Mouse (Mus musculus): ENCODE results near the gene Nop10. TPM values are rescaled to one million over a fixed set of nuclear protein-coding genes. Genes with fewer than 3 reads are reported as not detected.

The Nop10 gene
- polyA plus RNA-seq, 1 experiment from 2014 or later, result 160 TPM

GRCm38 (mm10) chr2:112259241-112259962 lies 2.3 kb upstream of the Nop10 start, which contains the start of gene Nutm1:
Gene Nutm1 (minus strand): TSS chr2:112259291.
- H3K27me3 ChIP-seq (ENCODE audit: control insufficient read depth, insufficient read depth, low read length), result no peaks in the 10 kb centered on the region
- ATAC-seq (ENCODE audit: low FRiP score), result no peak
- 70% methylated on average over 10 of the region's 10 CpGs for WGBS

GRCm38 (mm10) chr2:112262779-112263295 lies 1.1 kb downstream of the Nop10 start:
- ATAC-seq (ENCODE audit: low FRiP score), result no peak
- Histone ChIP-seq H3K4me2 (peak overlapping the region; percentile 57), H3K36me3 (ENCODE audit: control insufficient read depth, insufficient read depth, low read length) (no peaks in the 10 kb centered on the region), H3K4me3 (ENCODE audit: low read depth, low read length) (peak overlapping the region; percentile 59), H3K9ac (ENCODE audit: low read length) (peak overlapping the region; percentile 71; the same call in 1 of the 2 replicates), H3K9me3 (ENCODE audit: control insufficient read depth, low read length) (no peaks in the 10 kb centered on the region), H3K27me3 (ENCODE audit: control insufficient read depth, insufficient read depth, low read length) (no peaks in the 10 kb centered on the region), H3K4me1 (ENCODE audit: control insufficient read depth, insufficient read depth, low read length) (peaks cover 16% of the 10 kb centered on the region), H3K27ac (ENCODE audit: low read depth, low read length) (no peak overlapping the region)
- WGBS, result 39% methylated on average over 4 of the region's 4 CpGs
- DNase-seq (ENCODE audit: low spot score, missing footprints), result no peak

More at GRCm38 (mm10) chr2:112259241-112259962, 2.3 kb upstream of the Nop10 start, which contains the start of gene Nutm1:
- H3K36me3 ChIP-seq (ENCODE audit: control insufficient read depth, insufficient read depth, low read length), result no peaks in the 10 kb centered on the region
- H3K27ac ChIP-seq (ENCODE audit: low read depth, low read length), result no peak within 1 kb of the TSS
- peaks cover 6% of the 10 kb centered on the region for H3K4me1 ChIP-seq (ENCODE audit: control insufficient read depth, insufficient read depth, low read length)
- no peak within 1 kb of the TSS for H3K9ac ChIP-seq (ENCODE audit: low read length)
- H3K4me3 ChIP-seq (ENCODE audit: low read depth, low read length), result no peak within 1 kb of the TSS
- no peaks in the 10 kb centered on the region for H3K9me3 ChIP-seq (ENCODE audit: control insufficient read depth, low read length)
- no peak for DNase-seq (ENCODE audit: low spot score, missing footprints)
- H3K4me2 ChIP-seq, result no peak within 1 kb of the TSS

- ATAC-seq (ENCODE audit: low FRiP score) (no peak), DNase-seq (ENCODE audit: low spot score, missing footprints) (no peak)
- peaks cover 16% of the 10 kb centered on the region for H3K4me1 ChIP-seq (ENCODE audit: control insufficient read depth, insufficient read depth, low read length)
- H3K4me3 ChIP-seq (ENCODE audit: low read depth, low read length), result no peak overlapping the region
- no peaks in the 10 kb centered on the region for H3K9me3 ChIP-seq (ENCODE audit: control insufficient read depth, low read length)
- no peak overlapping the region for H3K4me2 ChIP-seq
- H3K27ac ChIP-seq (ENCODE audit: low read depth, low read length), result no peak overlapping the region
- no peak overlapping the region for H3K9ac ChIP-seq (ENCODE audit: low read length)
- no peaks in the 10 kb centered on the region for H3K27me3 ChIP-seq (ENCODE audit: control insufficient read depth, insufficient read depth, low read length)
- WGBS, result 86% methylated on average over 4 of the region's 4 CpGs
- H3K36me3 ChIP-seq (ENCODE audit: control insufficient read depth, insufficient read depth, low read length), result no peaks in the 10 kb centered on the region
Observed at GRCm38 (mm10) chr2:112264364-112264763, 2.6 kb downstream of the Nop10 start.

- DNase-seq (ENCODE audit: low spot score, missing footprints) (peak; percentile 98), ATAC-seq (ENCODE audit: low FRiP score) (peak; percentile 96)
- Histone ChIP-seq H3K9ac (ENCODE audit: low read length) (peak within 1 kb of the TSS; percentile 77), H3K4me1 (ENCODE audit: control insufficient read depth, insufficient read depth, low read length) (peaks cover 16% of the 10 kb centered on the region), H3K4me2 (peak within 1 kb of the TSS; percentile 67), H3K9me3 (ENCODE audit: control insufficient read depth, low read length) (no peaks in the 10 kb centered on the region), H3K36me3 (ENCODE audit: control insufficient read depth, insufficient read depth, low read length) (no peaks in the 10 kb centered on the region), H3K27me3 (ENCODE audit: control insufficient read depth, insufficient read depth, low read length) (no peaks in the 10 kb centered on the region), H3K27ac (ENCODE audit: low read depth, low read length) (peak within 1 kb of the TSS; percentile 89), H3K4me3 (ENCODE audit: low read depth, low read length) (peak within 1 kb of the TSS; percentile 77)
- under 1% methylated on average over 76 of the region's 85 CpGs for WGBS
Observed at GRCm38 (mm10) chr2:112265448-112266241, 3.9 kb downstream of the Nop10 start, which contains the start of gene Slc12a6. Gene Slc12a6 (plus strand): TSS chr2:112265825.

- Histone ChIP-seq H3K4me3 (ENCODE audit: low read depth, low read length) (peak within 1 kb of the TSS; percentile 77), H3K27ac (ENCODE audit: low read depth, low read length) (peak within 1 kb of the TSS; percentile 89), H3K9ac (ENCODE audit: low read length) (peak within 1 kb of the TSS; percentile 77), H3K36me3 (ENCODE audit: control insufficient read depth, insufficient read depth, low read length) (no peaks in the 10 kb centered on the region), H3K9me3 (ENCODE audit: control insufficient read depth, low read length) (no peaks in the 10 kb centered on the region), H3K4me2 (peak within 1 kb of the TSS; percentile 67), H3K27me3 (ENCODE audit: control insufficient read depth, insufficient read depth, low read length) (no peaks in the 10 kb centered on the region), H3K4me1 (ENCODE audit: control insufficient read depth, insufficient read depth, low read length) (peaks cover 16% of the 10 kb centered on the region)
- WGBS, result 2% methylated on average over 11 of the region's 11 CpGs
- ATAC-seq (ENCODE audit: low FRiP score), result peak; percentile 36
- DNase-seq (ENCODE audit: low spot score, missing footprints), result no peak
Observed at GRCm38 (mm10) chr2:112266242-112266592, 4.5 kb downstream of the Nop10 start, which contains the start of gene Gm21985. Gene Gm21985 (plus strand): TSS chr2:112266314.

- peak overlapping the region; percentile 6; the same call in 1 of the 2 replicates for H3K9ac ChIP-seq (ENCODE audit: low read length)
- H3K4me3 ChIP-seq (ENCODE audit: low read depth, low read length), result peak overlapping the region; percentile 77
- ATAC-seq (ENCODE audit: low FRiP score) (no peak), DNase-seq (ENCODE audit: low spot score, missing footprints) (no peak)
- H3K4me1 ChIP-seq (ENCODE audit: control insufficient read depth, insufficient read depth, low read length), result peaks cover 16% of the 10 kb centered on the region
- H3K4me2 ChIP-seq, result peak overlapping the region; percentile 67
- no peaks in the 10 kb centered on the region for H3K36me3 ChIP-seq (ENCODE audit: control insufficient read depth, insufficient read depth, low read length)
- H3K27me3 ChIP-seq (ENCODE audit: control insufficient read depth, insufficient read depth, low read length), result no peaks in the 10 kb centered on the region
- no peak overlapping the region for H3K27ac ChIP-seq (ENCODE audit: low read depth, low read length)
- WGBS, result 77% methylated on average over 10 of the region's 10 CpGs
- no peaks in the 10 kb centered on the region for H3K9me3 ChIP-seq (ENCODE audit: control insufficient read depth, low read length)
Observed at GRCm38 (mm10) chr2:112266780-112267179, 5.1 kb downstream of the Nop10 start.

GRCm38 (mm10) chr2:112267547-112268269 lies 6.0 kb downstream of the Nop10 start:
- 85% methylated on average over 8 of the region's 8 CpGs for WGBS
- Histone ChIP-seq H3K9ac (ENCODE audit: low read length) (no peak overlapping the region), H3K4me2 (no peak overlapping the region), H3K27me3 (ENCODE audit: control insufficient read depth, insufficient read depth, low read length) (no peaks in the 10 kb centered on the region), H3K36me3 (ENCODE audit: control insufficient read depth, insufficient read depth, low read length) (no peaks in the 10 kb centered on the region), H3K27ac (ENCODE audit: low read depth, low read length) (no peak overlapping the region), H3K4me3 (ENCODE audit: low read depth, low read length) (no peak overlapping the region), H3K9me3 (ENCODE audit: control insufficient read depth, low read length) (no peaks in the 10 kb centered on the region), H3K4me1 (ENCODE audit: control insufficient read depth, insufficient read depth, low read length) (peaks cover 14% of the 10 kb centered on the region)
- no peak for ATAC-seq (ENCODE audit: low FRiP score)
- DNase-seq (ENCODE audit: low spot score, missing footprints), result no peak

- no peak for ATAC-seq (ENCODE audit: low FRiP score)
- 89% methylated on average over 2 of the region's 2 CpGs for WGBS
- no peaks in the 10 kb centered on the region for H3K36me3 ChIP-seq (ENCODE audit: control insufficient read depth, insufficient read depth, low read length)
Observed at GRCm38 (mm10) chr2:112270011-112270410, 8.3 kb downstream of the Nop10 start.

More at GRCm38 (mm10) chr2:112270011-112270410, 8.3 kb downstream of the Nop10 start:
- Histone ChIP-seq H3K27ac (ENCODE audit: low read depth, low read length) (no peak overlapping the region), H3K4me1 (ENCODE audit: control insufficient read depth, insufficient read depth, low read length) (peaks cover 10% of the 10 kb centered on the region; the same call in 1 of the 2 replicates), H3K9ac (ENCODE audit: low read length) (no peak overlapping the region), H3K4me2 (no peak overlapping the region), H3K4me3 (ENCODE audit: low read depth, low read length) (no peak overlapping the region), H3K9me3 (ENCODE audit: control insufficient read depth, low read length) (no peaks in the 10 kb centered on the region), H3K27me3 (ENCODE audit: control insufficient read depth, insufficient read depth, low read length) (no peaks in the 10 kb centered on the region)
- DNase-seq (ENCODE audit: low spot score, missing footprints), result no peak
